Mouse (Mus musculus): ENCODE results near the gene Dnm3.

Gene Dnm3

DNA sequence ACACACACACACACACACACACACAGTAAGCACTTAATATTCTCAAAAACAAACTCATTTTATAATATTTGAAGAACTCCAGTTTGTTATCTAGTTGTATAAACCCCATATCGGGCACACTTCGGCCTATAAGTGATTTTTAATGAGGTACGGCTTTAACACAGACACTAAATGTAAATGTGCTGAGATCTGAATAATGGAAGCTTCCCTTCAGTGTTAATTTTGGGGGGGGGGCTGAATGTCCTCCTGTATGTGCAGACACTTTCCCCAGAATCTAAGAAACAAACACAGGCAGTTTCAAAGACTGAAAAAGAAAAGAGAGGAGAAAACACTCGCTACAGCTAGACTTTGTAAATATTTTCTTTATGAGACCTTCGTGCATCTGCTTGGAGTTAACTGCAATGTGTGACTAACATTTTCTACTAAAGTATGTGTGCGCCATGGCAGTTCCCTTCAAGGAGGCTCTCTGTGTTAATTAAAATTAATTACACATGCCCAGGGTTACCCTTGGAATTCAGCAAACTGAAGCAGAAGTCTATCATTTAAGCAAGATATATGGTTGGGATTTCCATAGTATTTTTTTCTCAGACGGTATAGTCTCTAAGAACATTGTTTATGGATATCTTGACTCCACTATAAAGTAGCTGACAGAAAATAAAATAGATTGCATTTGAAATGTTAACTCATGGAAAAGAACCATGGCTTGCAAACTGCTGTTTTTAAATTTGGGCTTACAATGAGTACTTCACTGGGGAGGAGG lies 356.2 kb downstream of the Dnm3 start:
- DNase-seq (ENCODE audit: low read depth, low spot score) = no peak

DNA sequence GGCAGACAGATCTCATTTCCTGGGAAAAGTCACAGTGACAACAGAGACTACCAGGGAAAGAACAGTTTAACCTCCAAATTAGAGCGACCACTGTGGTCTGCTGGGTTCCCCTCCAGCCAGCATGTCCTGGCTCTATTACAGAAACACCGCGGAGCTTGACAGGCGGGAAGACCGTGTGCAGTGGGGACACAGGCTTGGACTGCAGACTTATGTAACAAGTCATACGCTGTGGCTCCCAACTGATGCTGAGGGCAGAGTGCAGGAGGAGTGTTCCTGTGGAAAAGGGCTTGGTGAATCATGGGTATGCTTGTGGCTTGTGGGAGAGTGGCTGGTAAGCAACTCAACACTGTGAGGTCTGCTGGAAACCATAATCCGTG lies 368.4 kb downstream of the Dnm3 start:
- DNase-seq (ENCODE audit: low read depth, low spot score) = no peak

DNA sequence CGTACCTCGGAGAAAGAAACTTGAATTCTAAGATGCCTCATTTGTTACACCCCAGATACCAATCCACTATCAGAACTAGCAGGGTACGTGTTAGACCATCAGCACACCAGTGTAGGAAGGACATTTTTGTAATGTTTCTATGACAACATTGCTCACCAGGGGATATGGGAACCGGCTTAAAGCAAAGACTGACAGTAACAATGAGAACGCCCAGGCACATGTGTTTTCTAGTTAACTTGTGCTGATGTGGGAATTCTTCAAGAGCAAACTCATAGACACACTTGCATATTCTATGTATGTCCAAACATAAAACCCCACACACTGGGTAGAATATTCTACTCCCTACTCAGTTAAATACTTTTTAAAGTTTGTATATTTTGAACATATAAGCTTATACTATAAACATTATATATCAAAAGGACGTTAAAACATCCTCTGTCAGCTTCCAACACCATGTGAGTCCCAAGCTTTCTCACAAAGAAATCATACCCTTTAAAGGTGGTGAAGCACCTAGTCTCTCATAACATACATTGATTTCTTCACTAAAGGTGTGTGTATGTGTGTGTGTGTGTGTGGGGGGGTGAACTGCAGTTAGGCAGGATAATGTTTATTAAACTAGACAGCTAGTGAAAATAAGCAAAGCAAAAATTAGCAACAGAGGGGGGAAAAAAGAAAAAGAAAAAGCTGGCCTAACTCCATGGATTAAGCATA lies 369.0 kb downstream of the Dnm3 start:
- DNase-seq (ENCODE audit: low read depth, low spot score) = no peak

DNA sequence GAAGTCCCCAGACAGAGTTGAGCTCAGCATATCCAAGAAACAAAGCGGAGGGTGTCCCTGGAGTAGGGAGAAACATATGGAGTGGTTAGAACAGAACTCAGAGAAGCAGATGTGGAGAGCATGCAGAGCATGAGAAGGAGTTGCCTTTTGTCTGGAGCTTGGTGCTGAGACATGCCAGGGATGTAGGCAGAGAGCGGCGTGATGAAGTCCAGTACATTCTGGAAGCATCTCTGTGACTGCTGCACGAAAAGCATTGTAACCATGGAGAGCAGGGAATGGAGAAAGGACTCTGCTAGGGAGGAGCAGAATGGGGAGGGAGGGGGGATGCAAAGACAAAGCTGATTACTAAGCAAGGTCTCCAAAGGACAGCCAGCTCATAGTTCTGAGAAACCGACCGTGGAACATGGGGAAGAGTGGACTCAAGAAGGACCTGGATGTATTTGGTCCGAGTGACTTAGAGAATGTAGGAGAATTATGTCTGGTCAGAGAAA lies 369.6 kb downstream of the Dnm3 start:
- no peak for DNase-seq (ENCODE audit: low read depth, low spot score)

DNA sequence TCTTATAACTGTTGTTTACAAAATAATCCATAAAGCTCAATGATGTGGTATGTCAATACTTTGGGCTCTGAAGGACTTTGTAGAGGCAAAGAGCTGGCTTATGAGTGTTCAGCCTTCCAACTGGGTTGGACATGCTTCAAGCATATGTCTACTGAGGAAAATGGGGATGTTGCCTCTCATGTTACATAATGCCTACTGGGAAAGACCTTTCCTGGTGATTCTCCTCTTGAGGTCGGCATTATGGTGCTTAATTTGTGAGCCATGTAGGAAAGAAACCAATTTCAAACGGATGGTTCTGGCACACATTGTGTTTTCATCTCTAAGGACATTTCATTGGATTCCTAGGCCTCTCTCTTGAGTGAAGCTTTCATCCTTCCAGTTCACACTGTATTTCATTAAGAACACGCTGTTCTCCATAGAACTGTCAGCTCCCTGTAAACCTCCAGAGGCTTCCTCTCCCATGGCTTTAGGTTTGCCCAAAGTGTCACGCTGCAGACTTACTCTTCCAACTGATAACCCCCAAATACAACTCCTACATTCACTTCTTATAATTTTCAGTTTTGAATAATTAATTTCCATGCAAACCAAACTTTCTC lies 370.7 kb downstream of the Dnm3 start:
- DNase-seq (ENCODE audit: low read depth, low spot score) = no peak

DNA sequence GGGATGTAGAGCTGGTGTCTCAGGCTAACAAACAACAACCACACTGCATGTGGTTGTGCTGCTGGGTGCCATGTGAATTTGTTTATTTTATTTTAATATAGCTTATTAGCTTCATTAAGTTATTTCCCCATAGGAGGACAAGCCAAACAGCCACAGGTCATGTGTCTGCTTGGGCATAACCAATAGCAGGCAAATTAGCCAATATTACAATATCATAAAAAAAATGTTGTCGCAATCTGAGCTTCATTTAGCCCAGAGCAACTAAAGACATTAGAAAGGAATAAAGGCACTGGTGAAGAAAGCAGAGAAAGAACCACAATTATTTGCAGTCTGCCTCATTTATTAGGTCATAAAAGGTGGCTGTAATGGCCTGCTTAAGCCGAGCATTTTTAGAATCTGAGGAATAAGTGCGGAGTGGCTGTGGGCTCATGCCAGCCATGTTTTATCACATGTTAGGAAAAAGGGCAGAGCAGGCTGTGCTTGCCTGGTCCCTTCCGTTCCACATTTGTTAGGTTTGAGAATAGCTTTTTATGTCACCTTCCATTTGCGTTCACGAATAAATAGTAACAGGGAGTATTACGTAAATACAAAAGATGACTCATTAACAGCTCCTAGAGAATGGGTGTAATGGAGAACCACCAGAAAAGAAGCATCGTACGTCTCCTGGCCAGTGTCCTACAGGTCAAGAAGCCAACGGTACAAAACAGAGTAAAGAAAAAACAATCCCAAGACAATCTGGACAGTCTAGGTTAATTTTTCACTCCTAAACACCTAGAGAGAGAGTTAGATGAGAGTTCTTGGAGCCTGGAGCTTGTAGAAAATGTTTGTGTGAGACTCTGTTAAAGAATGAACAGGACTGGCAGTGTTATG lies 376.6 kb downstream of the Dnm3 start:
- DNase-seq (ENCODE audit: low read depth, low spot score) = no peak

DNA sequence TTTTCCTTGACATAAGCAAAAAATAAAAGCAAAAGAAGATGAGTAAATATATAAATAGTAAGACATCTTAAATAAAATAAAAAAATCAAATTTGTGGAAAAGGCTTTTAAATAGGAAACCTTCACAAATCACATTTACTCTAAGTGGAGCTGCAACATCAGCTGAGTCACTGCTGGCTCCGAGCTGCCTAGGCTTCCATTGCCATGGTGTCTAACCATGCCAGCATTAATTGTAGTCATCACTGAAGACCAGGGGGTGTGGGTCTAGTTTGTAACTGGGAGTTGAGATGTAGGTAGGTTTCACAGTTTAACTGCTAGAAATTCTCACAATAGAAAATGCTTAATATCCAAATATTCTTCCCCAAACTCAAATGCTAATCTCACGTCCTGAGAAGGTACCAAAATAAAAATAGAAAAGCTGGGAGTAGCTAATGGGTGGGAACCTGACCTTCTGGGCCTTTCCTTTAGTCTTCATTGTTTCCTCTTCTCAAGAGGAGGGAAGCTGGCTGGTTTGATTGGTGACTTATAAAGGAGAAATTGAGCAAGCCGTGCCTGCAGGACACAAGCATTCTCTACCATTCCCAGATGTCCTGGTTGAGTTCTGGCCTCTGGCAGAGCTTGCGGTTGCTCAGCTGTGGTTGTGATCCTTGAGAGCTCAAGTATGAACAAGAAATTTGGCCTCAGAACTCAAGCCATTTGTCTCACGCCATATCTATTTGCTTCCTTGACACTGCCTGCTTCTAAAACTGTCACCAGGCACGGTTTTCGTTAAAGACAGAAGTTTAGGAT lies 377.6 kb downstream of the Dnm3 start:
- no peak for DNase-seq (ENCODE audit: low read depth, low spot score)

DNA sequence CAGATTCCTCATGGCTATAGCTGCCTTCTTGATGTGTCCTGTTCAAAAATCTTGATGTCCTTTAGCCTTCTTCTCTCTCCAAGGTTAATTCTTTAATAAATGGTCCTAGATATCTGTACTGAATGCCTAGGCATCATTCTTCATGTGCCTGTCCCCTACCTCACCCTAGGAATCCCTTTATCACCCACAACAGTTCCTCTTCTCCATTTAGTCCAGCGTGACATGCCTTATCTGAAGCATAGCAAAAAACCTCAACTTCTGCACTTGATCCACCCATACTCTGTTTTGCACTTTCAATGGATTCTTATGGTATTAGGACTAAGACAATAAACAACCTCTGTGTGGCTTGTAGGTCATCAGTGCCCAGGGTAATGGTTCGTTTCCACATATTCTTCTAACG lies 378.6 kb downstream of the Dnm3 start:
- no peak for DNase-seq (ENCODE audit: low read depth, low spot score)

DNA sequence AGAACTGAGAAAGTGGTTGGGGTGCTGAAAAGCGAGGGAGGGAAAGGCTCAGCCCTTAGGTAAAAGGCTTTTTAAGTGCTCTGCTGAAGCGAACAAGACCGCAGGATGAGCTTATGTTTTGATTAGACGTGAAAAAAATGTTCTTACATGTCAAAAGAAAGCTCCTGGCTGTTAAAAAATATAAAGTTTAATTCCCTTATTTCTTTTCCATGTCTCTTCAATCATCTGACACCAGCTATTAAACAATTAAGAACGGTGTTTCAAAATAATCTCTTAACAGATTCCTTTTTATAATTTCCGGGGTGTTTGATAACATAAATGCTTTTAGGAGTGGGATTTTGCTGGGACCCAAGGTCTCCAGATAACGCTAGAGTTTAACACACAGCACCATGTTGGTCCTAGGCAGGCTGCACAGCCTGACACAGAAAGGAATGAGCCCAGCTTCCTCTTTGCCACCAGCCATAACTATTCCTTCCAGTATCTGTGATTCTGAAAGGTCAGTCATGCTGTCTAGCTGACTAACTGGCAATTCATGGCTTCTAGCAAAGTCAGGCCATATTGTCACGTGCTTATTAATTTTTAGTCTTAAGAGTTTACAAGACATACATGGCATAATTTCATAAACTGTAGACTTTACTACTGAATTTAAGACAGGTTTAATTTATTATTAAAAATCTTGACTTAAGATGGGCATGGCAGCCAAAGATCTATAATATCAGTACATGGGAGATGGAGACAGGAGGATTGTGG lies 383.1 kb downstream of the Dnm3 start:
- no peak for DNase-seq (ENCODE audit: low read depth, low spot score)

DNA sequence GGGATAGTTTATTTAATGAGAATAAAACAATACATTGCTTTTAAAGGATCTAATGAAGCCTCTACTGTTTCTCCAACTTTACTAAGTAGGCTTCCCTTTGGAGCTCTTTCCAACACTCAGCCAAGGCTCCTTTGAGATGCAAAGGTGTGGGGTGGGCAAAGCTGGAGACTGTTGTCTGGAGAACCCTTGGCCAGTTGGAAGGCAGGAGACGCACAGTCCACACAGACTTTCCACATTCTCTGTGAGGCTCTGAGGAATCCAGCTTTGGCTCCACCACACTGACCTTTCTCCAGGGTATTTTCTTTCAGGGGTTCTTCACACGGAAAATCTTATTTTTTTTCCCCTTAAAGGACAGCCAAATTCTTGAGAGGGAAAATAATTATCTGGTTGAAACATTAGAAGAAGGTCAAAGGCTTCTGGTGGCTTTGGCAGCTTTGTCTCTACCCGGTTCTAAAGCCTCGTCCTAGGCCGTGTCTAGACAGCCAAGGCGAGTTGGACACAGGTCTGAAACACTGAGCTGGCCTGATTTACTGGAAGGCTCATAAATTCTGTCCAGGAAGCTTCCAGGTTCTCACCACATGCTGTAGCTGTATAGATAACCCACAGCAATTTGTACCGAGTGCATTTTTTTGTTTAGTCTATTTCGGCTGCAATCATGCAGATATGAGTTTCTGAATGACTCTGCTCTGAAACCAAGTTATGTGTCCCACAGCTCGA lies 383.9 kb downstream of the Dnm3 start:
- no peak for DNase-seq (ENCODE audit: low read depth, low spot score)

DNA sequence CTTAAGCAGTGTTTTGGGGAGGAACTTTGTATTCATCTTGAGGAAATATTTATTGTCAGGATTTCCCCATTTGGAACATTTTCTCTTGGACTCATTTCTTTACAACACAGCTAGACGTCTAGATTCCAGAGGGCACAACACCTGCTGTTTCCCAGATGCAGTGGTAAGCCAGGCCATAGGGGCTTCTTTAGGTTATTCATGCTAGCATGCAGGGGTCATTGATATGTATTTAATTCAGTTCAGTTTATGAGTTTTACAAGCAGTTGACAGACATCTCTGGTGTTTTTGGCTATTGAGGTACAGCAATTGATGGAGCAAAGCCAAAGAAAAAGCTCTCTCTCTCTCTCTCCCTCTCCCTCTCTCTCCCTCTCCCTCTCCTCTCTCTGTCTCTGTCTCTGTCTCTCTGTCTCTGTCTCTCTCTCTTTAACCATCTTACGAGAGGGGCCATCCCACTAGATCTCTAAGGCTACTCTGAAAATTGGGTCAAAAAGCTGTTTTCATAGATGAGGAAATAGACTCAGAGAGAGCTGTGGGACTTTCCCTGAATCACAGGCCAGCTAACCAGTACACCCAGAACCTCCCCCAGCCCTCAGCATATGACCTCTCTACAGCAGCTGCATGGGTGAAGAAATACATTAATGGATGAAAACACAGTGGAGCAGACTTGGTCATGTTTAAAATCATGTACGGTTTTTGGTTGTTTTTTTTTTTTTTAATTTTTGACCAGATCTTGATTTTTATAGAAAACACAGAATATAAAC lies 384.8 kb downstream of the Dnm3 start:
- DNase-seq (ENCODE audit: low read depth, low spot score) = no peak

DNA sequence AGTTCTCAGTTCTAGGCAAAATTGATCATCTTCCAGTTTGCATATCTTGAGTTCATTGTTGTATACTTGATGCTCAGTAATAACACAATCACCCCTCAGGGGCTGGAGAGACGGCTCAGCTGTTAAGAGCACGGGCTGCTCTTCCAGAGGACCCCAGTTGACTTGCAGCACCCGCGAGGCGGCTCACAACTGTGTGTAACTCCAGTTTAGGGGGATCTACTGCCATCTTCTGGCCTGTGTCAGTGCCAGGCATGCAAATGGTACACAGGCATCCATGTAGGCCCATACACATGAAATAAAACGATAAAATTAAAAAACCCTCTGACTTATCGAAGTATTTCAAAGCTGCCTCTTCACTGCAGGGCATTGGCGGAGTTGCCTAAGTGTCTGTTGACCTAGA lies 385.4 kb downstream of the Dnm3 start:
- DNase-seq (ENCODE audit: low read depth, low spot score) = no peak

DNA sequence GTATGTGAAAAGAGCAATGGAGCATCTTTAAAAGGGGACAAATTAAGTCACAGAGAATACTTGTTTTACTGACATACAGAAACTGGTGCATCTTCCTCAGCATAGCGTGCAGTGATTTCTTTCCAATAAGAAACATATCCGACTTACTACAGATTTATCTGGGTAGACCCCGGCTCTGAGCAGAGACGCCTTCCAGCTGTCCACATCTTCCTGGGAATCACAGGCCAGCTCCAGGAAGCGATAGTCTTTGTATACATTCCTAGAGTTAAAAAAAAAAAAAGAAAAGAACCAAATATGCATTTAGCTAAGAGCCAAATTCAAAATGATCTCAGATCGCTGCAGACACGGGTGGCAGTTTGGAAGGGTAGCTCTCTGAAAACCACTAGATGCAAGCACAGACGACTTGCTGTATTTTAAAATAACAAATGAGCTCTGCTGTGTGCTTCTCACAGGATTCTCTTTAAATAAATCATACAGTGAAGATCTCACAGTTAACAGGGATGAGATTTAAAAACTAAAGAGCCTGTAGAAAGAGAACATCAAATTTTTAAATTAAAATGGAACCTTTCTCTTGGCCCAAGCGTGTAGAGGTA lies 393.9 kb downstream of the Dnm3 start:
- no peak for DNase-seq (ENCODE audit: low read depth, low spot score)

DNA sequence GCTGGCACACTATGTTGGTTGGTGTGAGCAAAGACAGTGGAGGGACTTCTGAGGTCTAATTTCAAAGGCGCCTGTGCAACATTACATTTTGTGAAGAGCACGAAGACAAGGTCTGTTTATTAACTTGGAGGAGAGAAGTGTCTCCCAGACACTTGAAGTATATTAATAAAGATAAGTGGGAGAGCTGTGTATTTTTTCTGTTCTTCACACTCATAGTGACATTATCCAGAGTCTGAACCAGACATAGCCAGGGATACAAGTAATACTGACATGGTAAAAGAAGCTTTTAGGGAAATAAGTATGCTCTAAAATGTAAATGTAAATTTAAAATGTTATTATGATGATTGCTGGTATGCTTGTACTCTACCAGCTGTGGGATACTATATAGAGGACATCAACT lies 394.5 kb downstream of the Dnm3 start:
- DNase-seq (ENCODE audit: low read depth, low spot score) = no peak

DNA sequence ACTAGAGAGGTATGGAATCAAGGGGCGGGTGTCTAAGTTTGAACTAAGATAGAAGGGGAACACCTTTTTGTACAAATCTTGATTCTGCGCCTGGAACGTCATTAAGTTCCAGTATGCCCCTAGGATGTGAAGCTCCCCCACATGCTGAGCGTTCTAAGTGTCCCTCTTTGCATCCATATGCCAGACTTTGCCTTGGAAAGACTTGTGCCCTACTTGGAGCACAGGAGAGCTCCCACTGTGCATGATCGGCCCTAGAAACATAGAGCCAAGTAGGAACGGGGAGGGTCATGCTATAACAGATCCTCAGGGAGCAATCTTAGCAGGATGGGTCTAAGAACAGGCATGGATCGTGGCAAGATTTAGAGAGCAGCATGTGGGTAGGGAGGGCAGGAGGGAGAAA lies 395.1 kb downstream of the Dnm3 start:
- no peak for DNase-seq (ENCODE audit: low read depth, low spot score)

DNA sequence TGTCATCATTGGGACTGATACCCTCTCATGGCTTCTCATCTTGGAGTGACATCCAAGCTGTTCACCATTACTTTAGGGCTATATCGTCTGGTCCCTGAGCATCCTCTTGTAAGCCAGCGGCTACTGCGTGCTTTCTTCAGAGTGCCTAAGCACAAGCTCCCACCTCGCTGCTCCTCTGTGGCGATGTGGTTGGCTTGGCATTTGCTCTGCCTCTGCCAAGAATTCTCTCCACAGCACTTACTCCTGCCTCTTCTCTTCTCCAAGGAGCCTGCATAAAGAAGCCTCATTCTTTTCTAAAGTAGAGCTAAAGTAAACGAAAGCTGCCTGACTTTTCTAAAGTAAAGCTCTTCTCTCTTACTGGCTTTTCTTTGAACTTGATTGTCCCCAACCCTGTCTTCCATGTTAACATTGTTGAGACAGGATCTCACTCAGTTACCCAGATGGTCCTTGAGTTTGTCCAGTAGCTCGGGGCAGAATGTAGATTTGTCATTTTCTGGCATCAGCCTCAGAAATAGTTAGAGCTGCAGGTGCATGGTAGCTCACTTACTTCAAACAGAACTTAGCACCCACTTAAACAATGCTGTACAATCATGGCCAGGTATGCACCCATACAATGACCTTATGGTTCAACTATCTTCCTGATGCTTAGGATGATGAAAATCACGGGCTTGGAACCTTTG lies 396.0 kb downstream of the Dnm3 start:
- DNase-seq (ENCODE audit: low read depth, low spot score) = no peak

DNA sequence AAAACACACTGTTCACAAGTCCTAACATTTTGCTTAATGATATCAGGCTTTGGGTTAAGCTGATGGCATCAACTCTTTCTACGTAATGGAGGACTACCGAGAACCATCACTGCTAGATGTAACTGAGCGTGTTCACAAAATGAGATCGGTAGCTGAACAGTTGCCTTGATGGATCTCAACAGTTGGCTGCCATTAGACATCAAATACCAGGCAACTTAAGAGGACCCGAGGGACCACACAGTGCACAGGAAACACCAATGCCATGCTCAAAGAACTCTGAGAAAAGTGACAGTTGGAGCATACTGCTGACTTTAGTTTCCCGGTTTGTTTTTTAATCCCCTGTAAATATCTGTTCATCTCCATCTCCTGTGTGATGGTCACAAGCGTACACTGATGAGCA lies 397.8 kb downstream of the Dnm3 start:
- no peak for DNase-seq (ENCODE audit: low read depth, low spot score)

DNA sequence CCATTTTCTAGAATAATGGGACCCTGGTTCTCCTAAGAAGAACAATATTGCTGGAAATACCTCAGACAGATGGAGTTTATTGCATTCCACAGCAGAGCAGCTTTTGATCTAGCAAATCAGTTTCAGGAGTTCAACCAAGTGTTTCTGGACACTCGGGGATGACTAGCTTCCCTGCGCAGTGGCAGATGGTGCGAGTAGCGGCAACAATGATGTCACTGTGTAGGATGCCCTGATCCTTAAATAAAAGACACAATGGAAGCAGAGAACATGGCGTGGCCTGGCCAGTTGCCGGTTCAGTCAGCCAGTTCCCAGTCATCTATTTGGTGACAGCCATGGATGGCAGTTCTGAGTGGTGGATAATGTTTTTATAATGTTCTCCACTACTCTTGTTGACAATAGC lies 400.4 kb downstream of the Dnm3 start:
- DNase-seq (ENCODE audit: low read depth, low spot score) = no peak
